Mouse (Mus musculus) cerebellum, postnatal 14 days (tissue): ENCODE measurements around the gene Meox1.

Experiments
- DNase-seq, 2 experiments: peaks; one replicate each; pipeline ENCODE4 v3.0.0; 2021; ENCODE audit warnings: mixed read lengths in 2 of 2

Meox1 gene

GRCm38 (mm10) chr11:101896546-101897361 lies 2.6 kb upstream of the Meox1 start:
- DNase-seq, result no peak

- DNase-seq, result peak; percentile 21
These were observed 614 bp downstream of the Meox1 start for GRCm38 (mm10) chr11:101893560-101893959.

GRCm38 (mm10) chr11:101891451-101891850 lies 2.7 kb downstream of the Meox1 start:
- DNase-seq, result peak; percentile 52 to 72

GRCm38 (mm10) chr11:101889781-101890180 lies 4.4 kb downstream of the Meox1 start:
- DNase-seq, result peak; percentile 31 to 52

GRCm38 (mm10) chr11:101888820-101889219 lies 5.4 kb downstream of the Meox1 start:
- no peak for DNase-seq

- no peak for DNase-seq
These were observed 7.7 kb downstream of the Meox1 start for GRCm38 (mm10) chr11:101886436-101886835.

GRCm38 (mm10) chr11:101885881-101886319 lies 8.3 kb downstream of the Meox1 start:
- no peak for DNase-seq

GRCm38 (mm10) chr11:101885232-101885631 lies 8.9 kb downstream of the Meox1 start:
- DNase-seq, result no peak

GRCm38 (mm10) chr11:101883911-101884310 lies 10.3 kb downstream of the Meox1 start:
- no peak for DNase-seq

- DNase-seq, result no peak
These were observed 11.5 kb downstream of the Meox1 start for GRCm38 (mm10) chr11:101882500-101883290.

- DNase-seq, result peak; percentile 38 to 55
These were observed 12.5 kb downstream of the Meox1 start for GRCm38 (mm10) chr11:101881604-101882071.

GRCm38 (mm10) chr11:101881185-101881584 lies 13.0 kb downstream of the Meox1 start:
- DNase-seq, result no peak

GRCm38 (mm10) chr11:101879672-101880071 lies 14.5 kb downstream of the Meox1 start:
- DNase-seq, result no peak

- DNase-seq, result no peak
These were observed 15.5 kb downstream of the Meox1 start for GRCm38 (mm10) chr11:101878696-101879095.

GRCm38 (mm10) chr11:101874978-101875377 lies 19.2 kb downstream of the Meox1 start:
- DNase-seq, result peak in 1 of 2 experiments; percentile 37

GRCm38 (mm10) chr11:101873909-101874308 lies 20.3 kb downstream of the Meox1 start:
- DNase-seq, result no peak

- no peak for DNase-seq
These were observed 22.7 kb downstream of the Meox1 start for GRCm38 (mm10) chr11:101871435-101871834.

- peak; percentile 57 to 83 for DNase-seq
These were observed 24.0 kb downstream of the Meox1 start for GRCm38 (mm10) chr11:101870067-101870765.

GRCm38 (mm10) chr11:101867513-101868052 lies 26.6 kb downstream of the Meox1 start:
- DNase-seq, result no peak

GRCm38 (mm10) chr11:101858742-101859141 lies 35.4 kb downstream of the Meox1 start:
- DNase-seq, result no peak

- DNase-seq, result peak; percentile 62 to 74
These were observed 38.0 kb downstream of the Meox1 start for GRCm38 (mm10) chr11:101855950-101856712.

- peak; percentile 53 to 56 for DNase-seq
These were observed 43.1 kb downstream of the Meox1 start for GRCm38 (mm10) chr11:101851042-101851441.
